Mouse (Mus musculus): ENCODE measurements around the gene Adamts1.

The Adamts1 gene

GRCm38 (mm10) chr16:85765167-85765566 is 37.7 kb downstream of the Adamts1 start:
- no peak for DNase-seq

- DNase-seq = no peak
These were observed 40.8 kb downstream of the Adamts1 start for GRCm38 (mm10) chr16:85762052-85762665.

- DNase-seq = no peak
These were observed 41.8 kb downstream of the Adamts1 start for GRCm38 (mm10) chr16:85760961-85761580.

GRCm38 (mm10) chr16:85756101-85756819 is 46.7 kb downstream of the Adamts1 start:
- peak; percentile 69 for DNase-seq

GRCm38 (mm10) chr16:85749335-85749734 is 53.6 kb downstream of the Adamts1 start:
- no peak for DNase-seq

- DNase-seq = peak; percentile 40
These were observed 55.1 kb downstream of the Adamts1 start for GRCm38 (mm10) chr16:85747589-85748360.

GRCm38 (mm10) chr16:85746386-85746785 is 56.5 kb downstream of the Adamts1 start:
- DNase-seq = no peak
